Comparison of ENCODE assay signal across 10 mouse cellular contexts in genomic region chr1:60868333-60869277, GRCm38 (mm10). TPM values are rescaled to one million over a fixed set of nuclear protein-coding genes. Genes with fewer than 3 reads are reported as not detected.
A peak's percentile ranks its signal among the peaks of the same experiment; 100 is the strongest.
DNase-seq lines count a peak whose midpoint lies in the region; ATAC-seq and TF ChIP-seq lines count a peak whose summit lies in the region.
"Had no signal": no experiment of that assay in that cellular context is flagged by ENCODE, and none has a peak within 500 bp of the region (broad histone marks: within the 10 kb centered on the region; RNA-seq: fewer than 3 reads in every experiment).

No protein-coding gene starts in this region.

- CTCF ChIA-PET in Patski (lab: Charles Lee): interaction anchor here (1.1 to 1.5 kb wide), 4 partner anchors 10 to 528 kb away, joined by 3 to 6 read pairs (median 5); no protein-coding TSS in a partner anchor

- H3K9ac ChIP-seq in liver, adult 2 months (ENCODE audit: low read depth, low read length): no peak overlapping the region
- H3K9ac ChIP-seq in liver, embryonic 11.5 days (ENCODE audit: low read depth, low read length): no peak overlapping the region
- no peak overlapping the region for H3K9ac ChIP-seq in neural tube, embryonic 14.5 days (replicated peaks; ENCODE audit: low read depth, low read length)
- H3K9ac ChIP-seq: liver, embryonic 13.5 days had no signal

- H3K4me2 ChIP-seq in liver, embryonic 11.5 days: no peak overlapping the region
- no peak overlapping the region for H3K4me2 ChIP-seq in neural tube, embryonic 14.5 days (ENCODE audit: low read depth, low read length)
- H3K4me2 ChIP-seq: liver, embryonic 13.5 days had no signal

- H3K36me3 ChIP-seq in liver, adult 2 months (ENCODE audit: control insufficient read depth, insufficient read depth, low read length): no peaks in the 10 kb centered on the region
- no peaks in the 10 kb centered on the region for H3K36me3 ChIP-seq in liver, embryonic 11.5 days (ENCODE audit: control insufficient read depth, insufficient read depth, low read length)
- H3K36me3 ChIP-seq in hindbrain, embryonic 10.5 days: no peaks in the 10 kb centered on the region
- no peaks in the 10 kb centered on the region for H3K36me3 ChIP-seq in neural tube, embryonic 14.5 days (ENCODE audit: control insufficient read depth, insufficient read depth, low read length)
- H3K36me3 ChIP-seq: liver, embryonic 13.5 days had no signal

- peak; percentile 76 for TF ChIP-seq CTCF in liver, adult 2 months (IDR thresholded peaks at IDR 0.05; ENCODE audit: low read depth, low read length)
- peak; percentile 85 for TF ChIP-seq CTCF in Patski (IDR thresholded peaks at IDR 0.05)

- no peaks in the 10 kb centered on the region for H3K79me2 ChIP-seq in liver, adult 2 months (ENCODE audit: control insufficient read depth, insufficient read depth, low read length)

- 82% methylated on average over 17 of the region's 17 CpGs for WGBS in liver, adult 2 months
- 73% methylated on average over 17 of the region's 17 CpGs for WGBS in liver, embryonic 11.5 days
- WGBS in hindbrain, embryonic 10.5 days: 69% methylated on average over 17 of the region's 17 CpGs
- 59% methylated on average over 17 of the region's 17 CpGs for WGBS in neural tube, embryonic 14.5 days

- H3K4me3 ChIP-seq in liver, adult 2 months (ENCODE audit: insufficient read depth, low read depth, low read length): no peak overlapping the region
- no peak overlapping the region for H3K4me3 ChIP-seq in liver, embryonic 11.5 days (ENCODE audit: low read depth, low read length)
- H3K4me3 ChIP-seq in hindbrain, embryonic 10.5 days: no peak overlapping the region
- H3K4me3 ChIP-seq in neural tube, embryonic 14.5 days (ENCODE audit: low read depth, low read length): no peak overlapping the region
- H3K4me3 ChIP-seq: liver, embryonic 13.5 days had no signal

- no peak for TF ChIP-seq POLR2A in liver, adult 2 months (IDR thresholded peaks at IDR 0.05; ENCODE audit: extremely low read depth, insufficient read depth, low read length)

- H3K27me3 ChIP-seq in liver, adult 2 months (ENCODE audit: control insufficient read depth, insufficient read depth, low read length): no peaks in the 10 kb centered on the region
- H3K27me3 ChIP-seq in liver, embryonic 11.5 days (replicated peaks; ENCODE audit: control insufficient read depth, insufficient read depth, low read length): no peaks in the 10 kb centered on the region
- no peaks in the 10 kb centered on the region for H3K27me3 ChIP-seq in Patski
- H3K27me3 ChIP-seq in hindbrain, embryonic 10.5 days (ENCODE audit: insufficient read depth, poor library complexity, severe bottlenecking): no peaks in the 10 kb centered on the region
- no peaks in the 10 kb centered on the region for H3K27me3 ChIP-seq in neural tube, embryonic 14.5 days (ENCODE audit: control insufficient read depth, insufficient read depth, low read length)
- H3K27me3 ChIP-seq: liver, embryonic 13.5 days had no signal

- peaks cover 1% of the 10 kb centered on the region; the same call in 1 of the 2 replicates for H3K4me1 ChIP-seq in liver, adult 2 months (ENCODE audit: control insufficient read depth, insufficient read depth, low read length)
- 0 out of 2 replicates have a peak, but pooled peaks cover 2% of the 10 kb centered on the region for H3K4me1 ChIP-seq in liver, embryonic 11.5 days (replicated peaks; ENCODE audit: control insufficient read depth, insufficient read depth, low read length)
- peaks cover 8% of the 10 kb centered on the region for H3K4me1 ChIP-seq in hindbrain, embryonic 10.5 days (replicated peaks)
- H3K4me1 ChIP-seq in neural tube, embryonic 14.5 days (ENCODE audit: control insufficient read depth, insufficient read depth, low read length): no peaks in the 10 kb centered on the region

- in situ Hi-C loops in Patski (cut with MboI; ENCODE audit: low pct_unique_long_range_greater_than_20kb): loop anchor here (5.0 to 25.0 kb wide), 5 partner anchors 89 to 981 kb away; partner anchors contain the start of genes Cyp20a1 and Raph1

- no peak overlapping the region for H3K27ac ChIP-seq in liver, adult 2 months (replicated peaks; ENCODE audit: insufficient read depth, low read depth, low read length)
- H3K27ac ChIP-seq in liver, embryonic 11.5 days (ENCODE audit: low read depth, low read length): no peak overlapping the region
- H3K27ac ChIP-seq in hindbrain, embryonic 10.5 days: no peak overlapping the region; the same call in 1 of the 2 replicates
- no peak overlapping the region for H3K27ac ChIP-seq in neural tube, embryonic 14.5 days (ENCODE audit: low read depth, low read length)
- H3K27ac ChIP-seq: liver, embryonic 13.5 days had no signal

- DNase-seq in liver, adult 2 months (ENCODE audit: extremely low read depth, low read depth, low spot score): peak; percentile 33
- DNase-seq in liver, embryonic 11.5 days (ENCODE audit: low spot score): no peak
- DNase-seq in Patski (ENCODE audit: low read depth, low spot score): no peak
- DNase-seq in embryo, embryonic 11 days: peak; percentile 70
- peak; percentile 43 for DNase-seq in hindbrain, embryonic 10.5 days (ENCODE audit: low spot score)
- DNase-seq in layer of hippocampus, postnatal 36 days: peak; percentile 37 to 55
- DNase-seq: liver, embryonic 13.5 days had no signal

- no peak for ATAC-seq in liver, embryonic 11.5 days (replicated peaks; ENCODE audit: low FRiP score)
- peak; percentile 60 for ATAC-seq in Patski
- ATAC-seq in neural tube, embryonic 14.5 days (ENCODE audit: low read depth): peak; percentile 85
- ATAC-seq in monocyte, adult 5-6 weeks (replicated peaks; ENCODE audit: insufficient number of reproducible peaks, low FRiP score, low TSS enrichment, poor library complexity, severe bottlenecking): no peak

- H3K9me3 ChIP-seq in liver, embryonic 11.5 days (ENCODE audit: control insufficient read depth, low read length): no peaks in the 10 kb centered on the region
- 0 out of 2 replicates have a peak, but pooled peaks cover 4% of the 10 kb centered on the region for H3K9me3 ChIP-seq in hindbrain, embryonic 10.5 days
- no peaks in the 10 kb centered on the region for H3K9me3 ChIP-seq in neural tube, embryonic 14.5 days (ENCODE audit: control insufficient read depth, low read length)
- H3K9me3 ChIP-seq: liver, embryonic 13.5 days had no signal

- POLR2A ChIA-PET in Patski (lab: Charles Lee): interaction anchor here (0.7 kb wide), 1 partner anchor 704 kb away, joined by 4 read pairs; no protein-coding TSS in a partner anchor

RNA-seq across cellular contexts. Expression of gene Ctla4, which starts 18.2 kb away (rescaled TPM):
- total RNA-seq in liver, adult 2 months (2014; rRNA removed): 0.20 TPM in 1 of 2 replicates, not detected in the other
- polyA plus RNA-seq in liver, adult 2 months (2012; rRNA removed): not detected in 2 replicates
- polyA plus RNA-seq in liver, embryonic 11.5 days (2014; fragmentation: Nextera tagmentation; extraction: Ambion mirVana): not detected in 2 replicates
- not detected for polyA plus RNA-seq in Patski (2021)
- not detected in 2 replicates for polyA plus RNA-seq in hindbrain, embryonic 10.5 days (2016; fragmentation: Nextera tagmentation; extraction: Ambion mirVana)
- total RNA-seq in layer of hippocampus, postnatal 36 days (2021): not detected
- not detected in 2 replicates for polyA plus RNA-seq in neural tube, embryonic 14.5 days (2014; fragmentation: Nextera tagmentation; extraction: Ambion mirVana)
- total RNA-seq in monocyte, adult 5-6 weeks (2017): 10.5 to 25.9 TPM (median 12.5 TPM) in 3 replicates
- polyA plus RNA-seq: embryonic facial prominence, embryonic 14.5 days; liver, embryonic 13.5 days had no signal

Comparison
In these comparisons a context has a peak if more than half of its experiments do, and no peak if none do; other contexts are left out.
1. DNase-seq: peak in liver, adult 2 months (single experiment), embryo, embryonic 11 days (single experiment), hindbrain, embryonic 10.5 days (single experiment) and layer of hippocampus, postnatal 36 days (2 of 2); none in liver, embryonic 11.5 days (single experiment) and Patski (single experiment).
2. ATAC-seq: peak in Patski (single experiment) and neural tube, embryonic 14.5 days (single experiment); none in liver, embryonic 11.5 days (single experiment) and monocyte, adult 5-6 weeks (single experiment).